Mouse (Mus musculus): ENCODE data around the gene Acss1.

The Acss1 gene

GRCm38 (mm10) chr2:150667820-150668766 lies at the start of gene Acss1:
Gene Acss1 (minus strand): TSS chr2:150668500.
- peak; percentile 68 to 80 for DNase-seq (ENCODE audit: low spot score in 2 of 2)

DNA sequence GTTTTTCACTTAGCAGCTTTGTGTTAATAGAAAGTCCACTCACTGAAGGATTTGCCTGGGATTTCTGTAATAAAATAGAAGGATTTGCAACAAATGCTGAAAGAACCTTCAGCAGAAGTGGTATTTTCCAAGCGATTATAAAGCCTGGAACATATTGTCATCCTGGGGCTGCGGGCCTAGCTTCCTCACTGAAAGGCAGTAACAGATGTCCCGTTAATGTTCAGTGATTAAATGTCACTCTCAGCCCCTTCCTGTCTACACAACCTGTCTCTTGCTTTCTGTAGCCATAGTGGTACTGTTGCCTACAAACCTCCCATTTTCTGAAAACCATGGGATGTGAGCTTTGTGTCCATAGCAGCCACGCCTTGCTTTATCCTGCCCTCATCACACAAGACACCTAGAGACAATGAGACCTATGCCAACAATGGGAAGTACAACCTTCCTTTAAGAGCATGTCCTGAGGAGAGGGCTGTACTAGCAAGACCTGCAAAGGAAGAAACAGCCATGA lies 43.9 kb upstream of the Acss1 start:
- no peak for DNase-seq (ENCODE audit: low spot score in 2 of 2)

DNA sequence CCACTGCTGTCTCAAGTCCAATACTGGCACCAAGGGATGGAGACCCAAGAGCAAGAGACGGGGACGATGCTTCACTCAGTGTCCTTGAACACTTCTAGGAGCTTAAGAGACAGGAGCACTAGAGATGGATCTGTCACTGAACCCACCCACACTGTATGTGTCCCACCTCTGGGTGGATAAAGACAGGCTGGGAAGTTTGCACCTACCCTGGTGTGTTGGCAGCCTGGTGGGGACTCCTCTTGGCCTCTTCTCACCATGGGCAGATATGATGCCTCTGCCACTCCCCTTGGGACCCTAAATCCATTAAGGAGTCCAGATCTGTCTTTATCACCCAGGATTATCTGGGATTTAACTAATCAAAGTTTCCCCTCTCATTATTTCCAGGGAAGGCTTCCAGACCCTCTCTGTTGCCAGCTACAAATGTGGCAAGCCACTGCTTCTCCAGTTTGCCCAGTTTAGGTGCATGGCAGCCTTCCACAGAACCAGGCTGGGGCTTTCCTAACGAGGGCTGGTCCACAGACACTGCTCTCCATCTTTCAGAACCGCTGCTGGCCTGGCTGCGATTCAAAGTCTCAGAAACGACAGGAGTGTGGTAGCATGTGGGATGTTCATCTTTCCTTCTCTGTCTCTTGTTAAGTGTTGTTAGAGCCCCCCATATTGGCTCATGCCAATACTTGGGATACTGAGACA lies 23.3 kb upstream of the Acss1 start:
- no peak for DNase-seq (ENCODE audit: low spot score in 2 of 2)

GRCm38 (mm10) chr2:150690216-150690615 lies 21.9 kb upstream of the Acss1 start:
- no peak for DNase-seq (ENCODE audit: low spot score in 2 of 2)

DNA sequence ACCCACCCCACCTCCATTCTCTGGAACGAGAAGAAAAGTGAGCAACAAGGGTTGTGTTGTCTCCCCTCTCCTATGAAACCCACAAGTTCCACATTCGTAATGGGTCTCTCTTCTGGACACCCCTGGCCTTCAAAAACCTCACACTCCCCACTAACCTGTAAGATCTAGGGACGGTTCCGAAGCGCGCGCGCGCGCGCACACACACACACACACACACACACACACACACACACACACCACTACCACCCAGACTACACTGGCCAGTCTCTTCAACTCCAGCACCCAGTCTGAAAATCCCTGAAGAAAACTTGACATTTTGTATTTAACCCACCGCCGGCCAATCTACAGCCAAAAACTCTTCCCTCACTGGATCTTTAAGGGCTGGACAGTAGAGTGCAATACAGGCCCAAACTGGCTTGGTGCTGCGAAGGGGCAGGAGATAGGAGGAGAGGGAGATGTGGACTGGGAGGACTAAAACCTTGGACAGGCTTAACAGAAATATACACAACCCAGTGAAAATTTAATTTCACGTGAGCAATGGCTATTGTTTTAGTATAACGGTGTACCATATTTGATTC lies 21.0 kb upstream of the Acss1 start, which contains the start of gene Vsx1:
TSS of gene Vsx1 (minus strand) at position 138 of the 578 bp plus-strand sequence.
- no peak for DNase-seq (ENCODE audit: low spot score in 2 of 2)

- DNase-seq (ENCODE audit: low spot score in 2 of 2), result peak; percentile 77 to 82
These were observed 20.4 kb upstream of the Acss1 start for GRCm38 (mm10) chr2:150688541-150689186.

DNA sequence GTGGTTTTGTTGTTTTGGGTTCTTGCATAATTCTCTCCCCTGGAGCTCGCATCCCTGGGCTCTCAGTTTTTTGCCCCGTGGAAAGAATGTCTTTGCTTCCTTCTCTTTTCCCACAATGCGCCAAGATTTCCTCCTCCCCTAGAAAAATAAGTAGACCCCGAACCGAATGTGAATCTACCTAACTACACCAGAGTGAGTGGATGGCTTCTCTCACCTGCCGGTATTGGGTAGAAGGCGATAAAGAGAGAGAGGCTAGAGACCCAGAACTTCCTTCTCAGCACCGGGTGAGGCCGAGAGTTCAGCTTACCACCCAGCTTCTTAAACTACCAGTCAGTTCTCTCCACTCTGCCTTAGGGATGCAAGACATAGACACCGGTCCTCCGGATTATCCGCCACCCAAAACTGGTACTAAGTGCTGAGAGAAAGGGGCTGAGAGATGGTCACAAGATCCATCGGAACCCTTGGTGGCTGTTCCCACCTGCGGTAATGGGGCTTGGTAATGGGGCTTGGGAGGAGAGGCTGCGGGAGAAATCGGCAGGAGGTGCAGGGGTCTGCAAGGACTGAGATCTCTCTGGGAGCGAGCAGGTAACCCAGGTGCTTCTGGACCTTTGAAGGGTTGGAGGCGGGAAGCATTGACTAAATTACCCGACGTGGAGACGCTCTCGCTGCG lies 19.7 kb upstream of the Acss1 start:
- DNase-seq (ENCODE audit: low spot score in 2 of 2), result no peak

- DNase-seq (ENCODE audit: low spot score in 2 of 2), result no peak
These were observed 17.1 kb upstream of the Acss1 start for GRCm38 (mm10) chr2:150685389-150685788.

- DNase-seq (ENCODE audit: low spot score in 2 of 2), result no peak
These were observed 16.2 kb upstream of the Acss1 start for GRCm38 (mm10) chr2:150684451-150684850.

DNA sequence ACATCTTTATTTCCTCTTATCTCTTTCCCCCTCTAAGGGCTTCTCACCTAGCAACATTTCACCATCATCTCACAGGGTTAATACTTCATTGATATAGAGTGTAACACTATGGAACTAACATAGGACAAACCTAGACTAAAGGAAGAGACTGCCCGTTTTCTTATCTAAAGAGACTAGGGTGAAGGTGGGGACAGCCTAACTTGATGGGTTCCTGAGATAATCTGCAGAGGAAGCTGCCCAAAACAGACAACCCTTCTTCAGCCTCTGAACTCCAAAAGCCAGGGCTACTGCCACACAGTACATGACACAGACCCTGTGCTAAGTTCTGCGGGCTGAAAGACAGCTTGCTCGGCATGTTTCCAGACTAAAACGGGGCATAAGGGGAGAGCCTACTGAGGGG lies 13.3 kb upstream of the Acss1 start:
- no peak for DNase-seq (ENCODE audit: low spot score in 2 of 2)

GRCm38 (mm10) chr2:150678392-150678791 lies 10.1 kb upstream of the Acss1 start:
- peak; percentile 63 to 87 for DNase-seq (ENCODE audit: low spot score in 2 of 2)

- no peak for DNase-seq (ENCODE audit: low spot score in 2 of 2)
These were observed 7.2 kb upstream of the Acss1 start for GRCm38 (mm10) chr2:150675525-150675924.

DNA sequence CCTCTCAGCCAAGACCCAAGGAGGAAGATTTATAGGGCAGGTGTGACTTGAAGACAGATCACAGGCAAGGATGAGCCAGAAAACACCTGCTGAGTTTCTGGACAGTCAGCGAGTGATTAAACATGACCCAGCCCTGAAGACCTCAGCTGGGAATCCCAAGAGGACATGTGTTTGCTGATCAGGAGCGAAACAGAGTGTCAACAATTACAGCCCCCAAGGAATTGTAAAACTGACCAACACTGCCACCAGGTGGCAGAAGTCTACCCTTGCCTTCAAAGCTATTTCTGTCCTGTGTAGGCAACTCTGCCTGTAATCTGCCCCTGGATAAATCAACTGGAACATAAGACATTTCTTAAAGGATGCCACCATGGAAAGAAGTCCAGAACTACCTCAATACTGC lies 6.6 kb upstream of the Acss1 start:
- DNase-seq (ENCODE audit: low spot score in 2 of 2), result peak; percentile 68 to 83

GRCm38 (mm10) chr2:150673929-150674328 lies 5.6 kb upstream of the Acss1 start:
- peak in 1 of 2 experiments; percentile 39 for DNase-seq (ENCODE audit: low spot score in 2 of 2)

GRCm38 (mm10) chr2:150671609-150672290 lies 3.5 kb upstream of the Acss1 start:
- no peak for DNase-seq (ENCODE audit: low spot score in 2 of 2)

GRCm38 (mm10) chr2:150670926-150671325 lies 2.6 kb upstream of the Acss1 start:
- DNase-seq (ENCODE audit: low spot score in 2 of 2), result no peak

GRCm38 (mm10) chr2:150669454-150670045 lies 1.2 kb upstream of the Acss1 start:
- DNase-seq (ENCODE audit: low spot score in 2 of 2), result peak in 1 of 2 experiments; percentile 72

- no peak for DNase-seq (ENCODE audit: low spot score in 2 of 2)
These were observed 656 bp upstream of the Acss1 start for GRCm38 (mm10) chr2:150668956-150669355.

GRCm38 (mm10) chr2:150667065-150667819 lies 1.1 kb downstream of the Acss1 start:
- DNase-seq (ENCODE audit: low spot score in 2 of 2), result peak in 1 of 2 experiments; percentile 36

All from right cerebral cortex, postnatal 10 days (tissue).